Mouse (Mus musculus): ENCODE results near the gene Mtor. TPM values are rescaled to one million over a fixed set of nuclear protein-coding genes. Genes with fewer than 3 reads are reported as not detected.

Mtor gene
- total RNA-seq (2022), result 10 to 100 TPM; 85.6 to 96.1 (median 92.3) TPM

DNA sequence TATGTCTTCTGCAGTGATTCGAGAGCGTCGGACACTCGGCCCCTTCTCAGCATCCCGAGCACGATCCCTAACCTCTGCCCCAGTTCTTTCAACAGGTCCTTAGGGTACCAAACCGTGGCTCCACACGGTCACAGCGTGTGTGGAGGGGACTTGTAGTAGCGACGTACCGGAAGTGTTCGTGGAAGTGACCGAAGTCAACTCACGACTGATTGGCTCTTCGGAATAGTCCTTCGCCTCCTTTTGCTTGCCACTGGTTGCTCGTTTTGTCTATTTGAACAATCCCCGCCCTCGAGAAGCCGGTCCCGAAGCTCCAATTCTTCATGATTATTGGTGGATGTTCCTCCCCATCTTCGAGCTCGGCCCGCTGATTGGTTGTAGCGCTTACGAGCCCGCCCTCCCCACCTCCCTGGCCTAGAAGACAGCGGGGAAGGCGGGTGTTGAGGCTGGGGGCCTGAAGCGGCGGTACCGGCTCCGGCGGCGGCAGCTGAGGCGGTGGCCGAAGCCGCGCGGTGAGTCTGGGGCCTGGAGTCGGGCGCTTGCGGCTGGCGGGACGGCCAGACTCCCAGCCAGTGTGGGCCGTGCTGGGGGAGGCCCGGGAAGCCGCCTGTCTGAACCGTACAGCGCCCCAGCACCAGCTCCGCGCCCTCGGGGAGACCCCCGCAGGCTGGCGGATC lies at the start of gene Mtor:
Gene Mtor, plus strand, starts transcription at position 433 of the 674 bp plus-strand sequence.
- peak; percentile 81 to 97 for DNase-seq (ENCODE audit: low spot score in 2 of 2)

DNA sequence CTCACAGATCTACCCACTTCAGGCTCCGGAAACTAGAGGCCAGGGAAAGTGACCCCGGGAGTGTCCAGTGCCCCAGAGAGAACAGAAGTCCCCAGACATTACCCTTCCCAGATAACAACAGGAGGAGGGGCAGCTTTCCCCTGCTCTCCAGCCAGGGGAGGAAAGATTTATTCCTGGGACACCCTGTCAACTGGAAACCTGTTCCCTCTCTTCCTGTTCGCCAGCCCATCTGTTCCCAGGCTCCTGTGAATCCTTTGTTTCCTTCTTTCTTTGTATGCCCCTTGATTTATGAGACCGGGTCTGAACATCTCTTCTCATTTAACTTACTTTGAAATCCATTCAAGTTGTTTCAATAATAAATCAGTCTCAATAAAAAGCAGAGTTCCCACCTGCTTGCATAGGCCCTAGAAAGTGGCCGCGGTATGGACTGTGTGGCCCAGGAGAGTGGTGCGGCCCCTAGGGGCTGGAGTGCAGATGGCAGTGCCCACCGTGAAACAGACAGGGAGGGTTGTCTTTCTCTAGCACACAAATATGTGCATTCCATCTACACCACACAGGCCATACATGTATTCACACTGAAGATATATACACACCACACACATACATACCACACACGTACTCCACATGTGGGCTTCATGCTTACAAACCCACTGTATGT lies 48.8 kb upstream of the Mtor start:
- DNase-seq (ENCODE audit: low spot score in 2 of 2), result no peak

DNA sequence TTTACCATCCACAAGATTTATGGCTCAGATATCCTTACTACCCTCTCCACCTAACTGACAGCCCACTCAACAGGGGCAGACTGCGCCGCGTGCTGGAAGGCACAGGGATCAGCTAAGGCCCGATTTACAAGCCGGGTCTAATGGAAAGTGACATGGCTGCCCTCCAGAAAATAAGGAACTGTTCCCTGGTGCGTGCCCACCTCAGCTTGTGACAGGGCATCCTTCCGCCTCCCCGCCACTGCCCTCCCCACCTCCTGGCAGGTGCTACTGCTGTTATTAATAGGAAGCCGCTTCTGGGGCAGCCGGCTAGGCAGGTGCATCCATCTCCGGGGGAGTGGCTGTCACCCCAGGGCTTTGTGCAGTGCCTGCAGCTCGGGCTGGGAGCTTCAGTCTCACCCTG lies 45.0 kb upstream of the Mtor start:
- DNase-seq (ENCODE audit: low spot score in 2 of 2), result no peak

DNA sequence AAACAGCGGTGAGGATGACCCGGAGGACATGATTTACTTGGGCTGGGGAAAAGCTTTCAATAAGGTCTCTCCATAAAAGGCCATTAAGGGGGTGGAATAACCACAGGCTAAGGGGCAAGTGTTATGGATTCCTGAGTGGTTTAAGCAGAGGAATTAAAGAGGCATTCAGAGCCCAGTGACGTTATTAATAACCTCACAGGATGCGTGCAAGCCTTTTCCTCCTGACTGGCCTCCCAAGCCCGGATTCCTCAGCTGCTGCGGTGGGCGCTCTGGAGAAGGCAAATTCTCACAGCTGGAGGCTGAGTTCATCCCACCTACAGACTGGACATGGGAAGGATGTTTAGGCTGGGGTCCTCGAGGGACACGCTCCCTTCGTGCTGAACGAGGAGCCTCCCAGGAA lies 43.7 kb upstream of the Mtor start:
- DNase-seq (ENCODE audit: low spot score in 2 of 2), result no peak

DNA sequence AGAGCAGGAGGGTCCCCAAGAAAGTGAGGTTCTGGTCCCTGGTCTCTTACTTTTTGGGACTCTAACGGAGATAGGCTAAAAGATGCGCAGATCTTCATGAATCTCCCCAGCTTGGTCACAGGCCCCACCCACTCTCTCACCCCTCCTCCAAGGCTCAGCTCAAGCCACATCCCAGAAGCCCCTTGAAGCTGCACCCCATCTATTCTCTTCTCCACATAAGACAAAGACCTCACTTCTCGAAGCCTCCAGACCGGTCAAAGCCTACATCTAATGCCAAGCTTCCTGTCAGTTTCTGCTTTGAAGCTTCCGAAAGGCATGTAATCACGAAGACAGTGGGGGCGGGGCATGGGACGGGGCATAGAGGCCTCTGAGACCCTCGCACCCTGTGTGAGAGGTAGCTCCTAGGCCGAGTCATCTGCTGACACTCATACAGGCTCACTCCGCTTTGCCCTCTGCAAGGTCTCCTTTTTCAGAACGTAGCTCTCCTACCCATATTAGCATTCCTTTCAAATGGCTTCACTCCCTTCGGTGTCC lies 43.1 kb upstream of the Mtor start:
- no peak for DNase-seq (ENCODE audit: low spot score in 2 of 2)

DNA sequence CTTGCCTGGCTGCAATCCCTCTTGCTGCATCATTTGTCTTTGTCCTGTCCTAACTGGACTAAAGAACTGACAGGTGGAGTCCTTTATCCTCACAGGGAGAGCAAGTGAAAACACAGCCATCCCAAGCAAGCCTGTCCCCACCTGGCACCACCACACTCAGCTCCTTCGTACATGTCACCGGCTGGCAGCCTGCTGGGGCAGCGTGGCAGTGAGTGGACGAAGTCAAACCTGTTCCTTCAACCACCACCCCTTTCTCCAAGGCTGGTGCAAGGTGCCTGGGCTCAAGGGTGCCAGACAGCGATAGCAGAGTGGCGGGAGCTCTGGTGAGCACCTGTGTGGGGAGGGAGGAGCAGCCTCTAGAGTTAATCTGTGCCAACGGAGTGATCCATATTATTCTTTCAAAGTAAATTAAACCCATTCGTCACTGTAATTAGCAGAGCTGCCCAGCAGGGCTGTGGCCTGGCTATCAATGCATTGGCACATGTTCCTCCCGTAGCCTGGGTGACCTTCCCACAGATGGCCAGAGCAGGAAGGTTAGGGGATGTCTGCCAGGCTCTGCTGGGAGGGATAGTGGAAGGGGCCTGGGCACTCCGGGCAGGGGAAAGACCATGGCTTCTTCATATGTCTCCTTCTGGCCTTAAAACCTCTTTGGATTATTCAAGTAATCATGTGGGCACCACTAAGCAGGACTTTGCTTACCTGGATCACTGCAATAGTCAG lies 40.0 kb upstream of the Mtor start:
- no peak for DNase-seq (ENCODE audit: low spot score in 2 of 2)

DNA sequence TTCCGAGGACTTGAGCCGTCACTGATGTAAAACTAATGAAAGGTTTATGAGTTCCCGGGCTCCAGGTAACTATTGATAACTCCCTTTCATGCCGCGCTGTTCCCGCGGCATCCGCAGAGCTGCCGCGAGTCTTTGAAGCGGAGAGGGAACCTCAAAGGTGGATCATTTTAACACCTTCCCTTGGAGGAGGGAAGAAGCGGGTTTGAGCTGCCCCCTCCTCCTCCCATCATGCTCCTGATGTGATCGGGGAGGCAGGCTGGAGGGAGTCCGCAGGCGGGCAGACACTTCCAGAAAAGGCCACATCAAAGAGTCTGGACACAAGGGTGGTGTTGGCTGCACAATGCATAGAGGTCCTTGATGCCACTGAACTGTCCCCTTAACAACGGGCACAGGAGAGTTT lies 32.8 kb upstream of the Mtor start:
- no peak for DNase-seq (ENCODE audit: low spot score in 2 of 2)

DNA sequence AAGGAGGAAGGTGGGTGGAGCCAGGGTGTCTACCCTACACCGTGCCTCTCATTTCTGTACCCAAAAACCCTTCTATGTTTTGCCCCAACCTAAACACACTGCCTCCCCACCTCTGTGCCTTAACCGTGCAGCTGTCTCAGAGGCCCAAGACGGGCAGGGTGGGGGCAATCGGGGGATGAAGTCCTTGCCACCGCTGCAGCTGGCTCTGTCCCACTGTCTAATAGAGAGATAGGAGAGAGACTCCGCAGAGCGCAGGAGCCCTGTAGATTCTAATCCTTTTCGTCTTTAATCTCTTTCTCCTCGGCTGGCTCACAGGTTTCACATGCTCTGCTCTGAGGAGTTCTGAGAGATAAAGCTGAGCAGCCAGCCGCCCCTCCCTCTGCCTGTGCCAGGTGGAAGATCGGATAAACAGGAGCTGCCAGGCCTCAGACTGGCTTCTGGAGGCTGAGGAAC lies 31.3 kb upstream of the Mtor start:
- no peak for DNase-seq (ENCODE audit: low spot score in 2 of 2)

DNA sequence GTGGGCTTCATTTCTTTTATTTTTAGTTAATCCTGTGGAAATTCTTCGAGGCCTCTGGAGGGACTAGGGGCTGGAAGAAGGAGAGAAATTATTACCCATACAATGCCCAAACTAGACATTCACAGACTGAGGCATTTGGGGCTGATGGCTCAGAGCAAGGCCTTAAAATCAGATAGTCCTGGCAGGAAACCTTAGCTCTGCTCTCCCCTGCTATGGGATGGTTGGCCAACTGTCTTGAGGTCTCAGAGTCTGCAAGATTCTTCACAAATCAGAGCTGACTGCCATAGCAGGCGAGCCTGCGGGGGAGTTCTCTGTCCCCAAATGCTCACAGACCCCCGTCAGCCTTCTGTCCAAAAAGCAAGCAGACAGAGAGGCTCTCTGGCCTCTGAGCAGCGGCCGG lies 30.9 kb upstream of the Mtor start:
- no peak for DNase-seq (ENCODE audit: low spot score in 2 of 2)

DNA sequence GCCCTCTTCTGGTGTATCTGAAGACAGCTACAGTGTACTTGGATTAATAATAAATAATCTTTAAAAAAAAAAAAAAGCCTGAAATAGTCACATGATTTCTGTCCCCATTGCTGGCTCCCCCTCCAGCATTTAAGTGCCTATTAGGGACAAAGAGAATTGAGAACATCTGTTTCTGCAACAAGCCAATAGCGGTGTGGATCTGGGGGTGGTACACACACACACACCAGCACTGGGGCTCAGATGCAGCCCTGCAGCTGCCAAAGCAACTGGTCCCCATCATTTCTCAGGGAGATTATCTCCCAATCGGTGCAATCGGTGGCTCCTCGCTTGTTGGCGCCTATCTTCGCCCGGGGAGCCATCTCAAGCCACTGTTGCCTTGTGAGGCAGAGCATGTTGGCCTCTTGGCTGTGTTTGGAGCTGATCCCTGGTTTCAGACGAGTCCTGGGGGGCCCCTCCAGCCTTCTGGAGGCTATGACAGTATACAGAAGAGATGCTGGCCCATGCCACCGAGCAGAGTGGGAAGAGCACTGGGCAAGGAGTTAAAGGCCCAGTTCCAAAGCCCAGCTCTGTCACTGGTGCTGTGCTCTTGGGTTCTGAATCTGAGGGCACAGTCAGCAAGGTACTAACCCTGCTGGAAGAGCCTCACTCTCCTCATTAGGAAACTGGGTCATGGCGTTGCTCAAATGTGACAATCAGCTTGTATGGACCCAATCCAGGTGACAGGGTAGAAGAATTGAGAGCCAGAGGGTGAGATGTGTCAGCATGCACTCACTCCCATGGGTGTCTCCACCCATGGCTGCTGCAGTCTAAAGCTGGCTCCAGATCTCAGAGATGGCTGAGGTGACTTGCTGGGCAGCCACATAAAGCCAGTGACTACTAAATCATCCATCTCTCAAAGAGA lies 21.2 kb upstream of the Mtor start:
- no peak for DNase-seq (ENCODE audit: low spot score in 2 of 2)

DNA sequence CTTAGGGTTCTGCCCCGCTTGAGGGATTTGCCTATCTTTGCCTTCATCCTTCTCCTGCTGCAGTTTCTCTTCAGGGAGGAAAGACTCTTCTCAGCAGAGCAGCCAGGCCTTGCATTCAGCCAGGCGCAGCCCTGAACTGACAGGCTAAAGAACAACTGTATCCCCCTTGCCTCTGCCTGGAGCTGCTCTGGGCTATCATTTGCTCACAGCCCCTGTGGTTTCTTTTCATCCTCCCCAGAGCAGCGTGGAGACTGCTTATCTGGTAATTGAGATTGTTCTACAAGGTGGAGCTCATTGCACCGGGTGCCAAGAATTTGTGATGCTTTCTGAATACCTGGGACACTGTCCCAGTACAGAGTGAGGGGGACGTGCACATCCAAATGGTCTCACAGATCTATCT lies 19.9 kb upstream of the Mtor start:
- DNase-seq (ENCODE audit: low spot score in 2 of 2), result no peak

DNA sequence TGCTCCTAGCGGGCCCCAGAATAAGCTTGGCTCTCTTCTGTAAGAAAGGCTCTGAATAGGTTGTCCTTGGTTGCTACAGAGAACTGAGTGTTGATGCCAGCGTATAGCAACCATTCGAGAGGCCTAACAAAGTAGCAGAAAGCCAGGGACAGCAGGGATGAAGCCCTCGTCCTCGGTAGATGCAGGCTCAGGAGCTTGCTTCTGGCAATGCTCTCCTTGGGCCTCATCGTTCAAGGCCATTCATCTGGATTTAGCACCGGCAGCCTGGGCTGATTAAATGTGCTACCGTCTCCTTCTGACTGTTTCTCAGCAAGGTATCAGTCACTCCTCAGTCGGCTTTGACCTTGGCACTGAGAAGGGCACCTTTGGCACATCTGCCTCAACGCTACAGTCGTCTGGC lies 19.3 kb upstream of the Mtor start:
- no peak for DNase-seq (ENCODE audit: low spot score in 2 of 2)

DNA sequence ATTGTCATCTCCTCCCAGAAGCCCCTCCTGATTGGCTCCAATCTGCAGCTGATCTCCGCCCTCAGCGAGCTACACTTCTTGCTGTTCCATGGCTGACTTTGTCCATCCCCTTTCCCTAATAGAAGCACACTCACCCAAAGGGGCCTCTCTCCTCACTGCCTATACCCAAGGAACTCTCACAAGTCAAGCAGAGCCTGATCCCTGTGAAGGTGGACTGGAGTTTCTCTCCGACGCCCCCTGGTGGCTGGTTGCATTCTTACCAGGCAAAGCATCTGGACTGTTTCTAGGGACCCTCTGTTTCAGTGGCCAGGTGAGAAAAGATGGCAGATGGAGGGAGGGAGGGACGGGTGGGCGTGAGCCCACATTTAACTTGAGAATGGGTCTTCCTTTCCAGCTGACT lies 18.7 kb upstream of the Mtor start:
- peak in 1 of 2 experiments; percentile 59 for DNase-seq (ENCODE audit: low spot score in 2 of 2)

DNA sequence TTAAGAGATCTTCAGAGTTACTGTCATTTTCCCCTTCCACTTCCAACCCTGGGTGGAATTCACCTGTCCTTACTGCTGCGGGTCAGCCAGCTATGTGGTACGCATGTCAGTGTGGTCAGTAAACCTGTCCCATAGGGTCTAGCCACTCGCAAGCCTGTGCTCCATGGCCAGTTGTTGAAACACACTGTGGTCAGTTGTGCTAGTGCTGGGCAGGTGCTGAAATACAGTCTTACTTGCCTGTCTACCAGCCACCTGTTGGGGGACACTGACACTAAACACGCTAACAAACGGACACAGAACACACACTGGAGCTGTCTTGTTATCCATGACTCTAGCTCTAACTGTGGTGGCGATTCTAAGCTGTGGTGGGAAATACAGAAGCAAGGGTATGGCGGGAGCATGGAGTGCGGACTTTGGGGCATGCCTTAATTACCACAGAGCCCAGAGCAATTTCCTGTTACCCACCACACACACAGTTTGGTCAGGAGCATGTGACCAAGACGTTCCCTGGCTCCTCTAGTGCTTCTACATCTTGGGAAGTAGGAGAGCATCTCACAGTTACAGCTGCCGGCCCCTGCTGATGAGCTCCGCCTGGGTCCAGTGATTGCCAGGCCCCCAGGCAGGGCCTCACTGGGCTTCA lies 17.4 kb upstream of the Mtor start:
- DNase-seq (ENCODE audit: low spot score in 2 of 2), result no peak

DNA sequence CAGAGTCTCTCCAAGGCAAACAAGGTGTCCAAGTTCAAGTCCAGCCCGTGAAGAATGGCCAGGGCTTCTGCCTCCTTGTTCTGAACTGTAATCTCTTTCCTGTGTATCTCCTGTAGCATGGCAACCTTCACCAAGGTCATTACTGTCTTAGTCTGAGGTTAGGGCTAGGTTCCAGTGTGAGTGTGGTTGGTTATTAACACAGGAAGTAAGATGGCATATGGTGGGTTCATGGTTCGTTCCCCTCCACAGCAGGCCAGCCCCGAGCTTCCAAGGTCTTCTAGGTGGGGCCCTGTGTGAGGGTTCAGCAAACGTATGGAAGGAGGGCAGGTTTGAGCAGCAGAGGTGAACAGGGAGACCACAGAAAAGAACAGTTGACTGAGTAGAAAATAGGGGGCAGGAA lies 15.9 kb upstream of the Mtor start:
- DNase-seq (ENCODE audit: low spot score in 2 of 2), result no peak

DNA sequence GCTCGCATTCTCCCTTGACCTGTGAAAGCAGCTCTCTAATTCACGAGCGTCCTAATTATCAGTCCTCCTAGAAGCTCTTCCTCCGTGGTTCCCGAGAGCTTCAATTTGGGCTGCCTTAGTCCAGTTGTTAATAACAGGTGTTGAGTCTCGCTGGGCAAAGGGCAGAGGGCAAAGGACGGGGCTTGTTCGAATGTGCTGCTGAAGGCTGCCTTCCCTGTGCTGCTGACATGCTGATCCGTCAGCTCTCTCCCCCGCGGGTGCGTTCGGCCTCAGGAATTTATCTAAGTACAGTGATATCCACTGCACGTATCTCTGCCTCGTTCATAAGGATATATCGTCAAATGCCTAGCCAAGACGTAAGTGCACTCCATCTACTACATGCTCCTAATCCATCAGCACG lies 15.1 kb upstream of the Mtor start:
- DNase-seq (ENCODE audit: low spot score in 2 of 2), result no peak

DNA sequence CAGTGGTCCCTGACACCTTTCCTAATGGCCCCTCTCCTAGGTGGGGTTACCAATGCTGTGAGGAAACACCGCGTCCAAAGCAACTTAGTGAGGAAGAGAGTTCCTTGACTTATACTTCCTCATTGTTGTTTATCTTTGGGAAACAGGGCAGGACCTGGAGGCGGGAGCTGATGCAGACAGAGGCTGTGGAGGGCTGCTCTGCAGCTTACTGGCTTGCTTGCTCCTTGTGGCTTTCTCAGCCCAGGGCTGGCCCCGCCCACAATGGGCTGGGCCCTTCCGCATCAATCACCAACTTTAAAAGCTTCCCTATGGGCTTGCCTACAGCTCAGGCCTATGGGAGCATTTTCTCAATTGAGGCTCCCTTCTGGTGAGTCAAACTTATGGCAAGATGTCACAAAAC lies 14.6 kb upstream of the Mtor start:
- no peak for DNase-seq (ENCODE audit: low spot score in 2 of 2)

DNA sequence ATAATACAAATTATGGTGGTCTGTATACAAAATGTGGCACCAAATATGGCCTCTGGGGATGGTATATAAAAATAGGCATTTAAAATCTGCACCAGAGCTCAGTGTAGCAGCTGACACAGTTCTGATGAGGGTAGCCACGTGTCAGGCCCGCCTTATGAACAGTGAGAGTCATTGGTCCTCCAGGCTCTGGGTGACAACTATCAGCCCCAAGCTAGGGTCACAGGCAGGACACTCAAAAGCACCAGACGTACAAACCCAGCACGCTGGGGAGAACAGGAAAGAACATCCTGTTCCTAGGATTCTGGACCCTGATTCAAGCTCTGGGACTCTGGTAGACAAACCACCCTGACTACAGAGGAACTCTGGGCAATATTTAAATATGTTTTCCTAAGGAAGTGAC lies 13.9 kb upstream of the Mtor start:
- DNase-seq (ENCODE audit: low spot score in 2 of 2), result no peak

DNA sequence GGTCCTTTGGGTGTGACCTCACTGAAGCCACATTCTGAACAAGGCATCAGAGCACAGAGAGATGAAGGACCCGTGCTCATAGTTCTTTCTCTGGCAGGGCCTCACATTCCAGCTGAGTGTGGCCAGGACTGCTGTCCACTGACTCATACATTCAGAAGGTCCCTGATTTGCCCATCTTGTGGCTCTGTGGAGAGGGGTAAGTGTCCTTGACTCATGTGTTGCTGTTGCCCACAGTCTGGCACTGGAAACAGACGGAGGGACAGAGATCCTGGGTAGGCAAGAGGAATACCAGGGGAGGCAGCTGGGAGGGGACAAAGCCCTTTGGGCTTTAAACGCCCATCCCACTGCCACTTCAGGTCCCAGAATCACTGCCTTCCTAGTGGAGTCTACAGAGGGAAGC lies 13.3 kb upstream of the Mtor start:
- DNase-seq (ENCODE audit: low spot score in 2 of 2), result no peak

DNA sequence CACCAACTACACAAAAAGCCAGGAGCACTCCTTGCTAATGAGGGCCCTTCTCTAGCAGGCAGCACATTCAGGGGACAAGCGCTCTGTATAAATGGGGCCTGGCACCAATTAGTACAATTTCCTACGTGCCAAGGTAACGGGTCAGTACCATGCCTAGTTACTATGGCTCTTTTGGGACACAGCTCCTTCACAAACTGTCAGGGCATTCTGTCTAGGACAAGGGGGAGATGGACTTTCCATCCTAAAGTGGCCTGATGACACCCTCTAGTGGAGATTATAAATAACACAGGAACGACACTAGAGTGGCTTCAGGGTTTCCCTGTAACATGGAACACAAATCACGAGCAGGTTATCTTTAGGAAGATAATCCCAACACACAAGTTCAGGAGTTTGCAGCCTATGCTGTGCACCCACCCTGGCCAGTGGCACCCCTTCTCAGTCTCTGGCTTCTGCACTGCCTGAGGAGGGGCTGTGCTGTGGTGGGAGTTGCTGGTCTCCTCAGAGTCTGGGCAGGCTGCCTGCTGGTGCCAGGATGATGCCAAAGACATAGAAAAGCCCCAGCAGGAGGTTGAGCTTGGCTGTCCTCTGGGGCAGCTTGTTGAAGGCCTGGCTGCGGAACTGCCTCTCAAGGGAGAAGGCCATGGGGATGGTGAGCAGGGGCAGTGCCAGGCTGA lies 12.6 kb upstream of the Mtor start:
- peak in 1 of 2 experiments; percentile 52 for DNase-seq (ENCODE audit: low spot score in 2 of 2)
